Mouse (Mus musculus) MEL (cell line): Measurements from ENCODE around the gene Kcnn1.

Experiments
- CTCF ChIP-seq, 3 experiments: IDR thresholded peaks in 2 of 3; conservative IDR thresholded peaks in 1 of 3; 2 replicates each; pipeline ENCODE4 v1.5.1; 2011 to 2012; ENCODE audit warnings: low read length in 3 of 3, low read depth in 2 of 3, mild to moderate bottlenecking in 2 of 3, improper control_type of control experiment in 1 of 3, inconsistent platforms in 1 of 3, mixed read lengths in 1 of 3, moderate library complexity in 1 of 3; ENCODE audit not compliant: control insufficient read depth in 1 of 3, insufficient read depth in 1 of 3, poor library complexity in 1 of 3, severe bottlenecking in 1 of 3
- GATA1 ChIP-seq: IDR thresholded peaks from 2 replicates; pipeline ENCODE4 v1.6.1; 2011; ENCODE audit warnings: low read depth, low read length, improper control_type of control experiment
- KAT2A ChIP-seq: conservative IDR thresholded peaks from 2 replicates; pipeline ENCODE4 v1.6.1; 2012; ENCODE audit warnings: low read depth, low read length, improper control_type of control experiment, inconsistent platforms
- NELFE ChIP-seq: IDR thresholded peaks from 2 replicates; pipeline ENCODE4 v1.6.1; 2011; ENCODE audit warnings: low read depth, low read length, improper control_type of control experiment
- NRF1 ChIP-seq: IDR thresholded peaks from 2 replicates; pipeline ENCODE4 v1.6.1; 2014; ENCODE audit warnings: low read depth, mild to moderate bottlenecking, inconsistent platforms, low read length, improper control_type of control experiment, moderate library complexity; ENCODE audit not compliant: poor library complexity, insufficient read depth, severe bottlenecking
- POLR2A ChIP-seq, 2 experiments: IDR thresholded peaks; 2 replicates each; pipeline ENCODE4 v1.6.1; 2011 to 2012; ENCODE audit warnings: low read length in 2 of 2, mild to moderate bottlenecking in 2 of 2, control low read depth in 1 of 2, improper control_type of control experiment in 1 of 2, low read depth in 1 of 2, moderate library complexity in 1 of 2; ENCODE audit not compliant: control insufficient read depth in 1 of 2, insufficient read depth in 1 of 2, poor library complexity in 1 of 2
- POLR2AphosphoS2 ChIP-seq: IDR thresholded peaks from 2 replicates; pipeline ENCODE4 v1.6.1; 2011; ENCODE audit warnings: low read length, improper control_type of control experiment
- SMC3 ChIP-seq: IDR thresholded peaks from 2 replicates; pipeline ENCODE4 v1.6.1; 2011; ENCODE audit warnings: low read depth, low read length, improper control_type of control experiment
- UBTF ChIP-seq: IDR thresholded peaks from 2 replicates; pipeline ENCODE4 v1.6.1; 2012; ENCODE audit warnings: low read depth, mild to moderate bottlenecking, inconsistent platforms, low read length, improper control_type of control experiment, moderate library complexity, borderline replicate concordance; ENCODE audit not compliant: insufficient read depth
- ZNF384 ChIP-seq: IDR thresholded peaks from 2 replicates; pipeline ENCODE4 v1.6.1; 2012; ENCODE audit warnings: low read depth, mild to moderate bottlenecking, inconsistent platforms, low read length, improper control_type of control experiment

- TF ChIP-seq CTCF (IDR thresholded peaks at IDR 0.05 in 2 of 3, conservative IDR thresholded peaks at IDR 0.05 in 1 of 3; ENCODE audit: control insufficient read depth in 1 of 3, insufficient read depth in 1 of 3, low read depth in 2 of 3, low read length in 3 of 3, poor library complexity in 1 of 3, severe bottlenecking in 1 of 3), result no peak
- TF ChIP-seq NELFE, result no peak
- no peak for TF ChIP-seq POLR2A (IDR thresholded peaks at IDR 0.05; ENCODE audit: control insufficient read depth in 1 of 2, insufficient read depth in 1 of 2, low read depth in 1 of 2, low read length in 2 of 2, poor library complexity in 1 of 2)
- no peak for TF ChIP-seq SMC3
- no peak for TF ChIP-seq KAT2A
- no peak for TF ChIP-seq GATA1
- TF ChIP-seq NRF1, result no peak
- TF ChIP-seq UBTF, result no peak
- TF ChIP-seq POLR2AphosphoS2, result no peak
- TF ChIP-seq ZNF384, result no peak
These were observed 3.0 kb upstream of the Kcnn1 start for GRCm38 (mm10) chr8:70866001-70866520.
